In the genomic region with DNA sequence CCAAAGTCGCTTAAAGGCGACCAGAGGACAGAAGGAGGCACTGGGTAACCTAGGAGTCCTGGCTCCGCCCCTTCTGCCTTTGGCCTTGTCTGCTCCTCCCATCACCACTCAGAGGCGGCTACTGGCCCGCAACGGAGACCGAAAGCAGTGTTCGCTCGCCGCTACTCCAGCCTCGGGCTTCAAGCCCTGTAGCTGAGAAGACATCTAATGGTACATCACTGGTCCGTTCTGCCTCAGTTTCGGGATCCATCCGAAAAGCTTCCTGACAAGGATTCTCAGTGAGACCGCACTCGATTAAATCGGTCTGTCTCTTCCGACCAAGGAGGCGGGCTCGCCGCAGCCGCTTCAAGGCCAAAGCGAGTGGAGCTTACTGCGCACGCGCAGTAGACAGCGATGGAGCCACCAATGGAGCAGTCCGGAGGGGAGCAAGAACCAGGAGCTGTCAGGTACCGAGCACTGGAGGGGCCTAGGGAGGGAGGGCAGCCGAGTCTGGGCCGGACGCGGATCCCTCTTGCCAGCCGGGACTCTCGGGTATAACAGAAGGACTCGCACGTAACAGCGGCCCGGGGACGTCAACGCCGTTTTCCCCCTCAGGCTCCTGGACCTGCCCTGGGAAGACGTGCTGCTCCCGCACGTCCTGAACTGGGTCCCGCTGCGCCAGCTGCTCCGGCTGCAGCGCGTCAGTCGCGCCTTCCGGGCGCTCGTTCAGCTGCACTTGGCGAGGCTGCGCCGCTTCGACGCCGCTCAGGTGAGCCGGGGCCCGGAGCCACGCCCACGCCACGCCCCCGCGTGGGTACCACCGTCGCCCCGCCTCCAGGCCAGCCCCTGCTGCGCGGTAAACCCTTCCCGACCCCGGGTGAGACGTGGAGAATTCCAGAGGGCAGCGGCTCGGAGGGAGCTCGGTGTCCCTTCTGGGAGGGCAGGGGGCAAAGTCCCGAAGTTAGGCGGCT, we compare ENCODE assay signal across 8 mouse cellular contexts. TPM values are rescaled to one million over a fixed set of nuclear protein-coding genes. Genes with fewer than 3 reads are reported as not detected.
DNase-seq lines count a peak whose midpoint lies in the region; ATAC-seq lines count a peak whose summit lies in the region.

Gene Fbxl15, plus strand, starts transcription at position 104 of the 950 bp plus-strand sequence.

- peak within 1 kb of the TSS; percentile 66 for H3K9ac ChIP-seq in hindbrain, embryonic 12.5 days

- H3K4me1 ChIP-seq in hindbrain, embryonic 12.5 days = peaks cover 48% of the 10 kb centered on the region

- no peaks in the 10 kb centered on the region for H3K9me3 ChIP-seq in hindbrain, embryonic 12.5 days (replicated peaks)

- DNase-seq in Muller cell, postnatal 12 days (ENCODE audit: inconsistent ontology term) = peak; percentile 95
- peak; percentile 98 for DNase-seq in cerebellum, adult 9-11 months
- DNase-seq in frontal cortex, postnatal 10 days (ENCODE audit: low spot score in 2 of 2) = peak; percentile 95 to 96
- DNase-seq in layer of hippocampus, postnatal 14 days (ENCODE audit: low spot score in 2 of 2) = peak; percentile 97 to 99
- DNase-seq in lung, postnatal 14 days = peak; percentile 97
- peak; percentile 93 for DNase-seq in retina, adult 2 months (ENCODE audit: low read depth, low spot score)
- DNase-seq in thymus, postnatal 36 days = peak; percentile 85 to 88

- H3K36me3 ChIP-seq in hindbrain, embryonic 12.5 days = peaks cover 25% of the 10 kb centered on the region

- peak within 1 kb of the TSS; percentile 98 for H3K27ac ChIP-seq in hindbrain, embryonic 12.5 days

- H3K4me3 ChIP-seq in hindbrain, embryonic 12.5 days = peak within 1 kb of the TSS; percentile 61

- H3K4me2 ChIP-seq in hindbrain, embryonic 12.5 days (replicated peaks) = peak within 1 kb of the TSS; percentile 100

- under 1% methylated on average over 81 of the region's 81 CpGs for WGBS in hindbrain, embryonic 12.5 days

- H3K27me3 ChIP-seq in hindbrain, embryonic 12.5 days = peaks cover 38% of the 10 kb centered on the region

- ATAC-seq in hindbrain, embryonic 12.5 days (ENCODE audit: low FRiP score) = peak; percentile 88

RNA-seq across cellular contexts. Expression of gene Fbxl15, which starts in this region (rescaled TPM):
- 26.2 and 28.3 TPM in 2 replicates for polyA plus RNA-seq in hindbrain, embryonic 12.5 days (2016; fragmentation: Nextera tagmentation; extraction: Ambion mirVana)
- 10 to 100 TPM; 32.4 to 32.9 TPM for total RNA-seq in layer of hippocampus, postnatal 14 days (2021)

Comparison
In these comparisons a context has a peak if more than half of its experiments do, and no peak if none do; other contexts are left out.
1. Peak in every context shown above with its lines: DNase-seq, ATAC-seq, H3K4me3 ChIP-seq and H3K27ac ChIP-seq.